Mouse (Mus musculus): ENCODE data around the gene Muc3.
A peak's percentile ranks its signal among the peaks of the same experiment; 100 is the strongest.
"Not testable (repeated sequence)": the region's sequence is repeated elsewhere in the genome, so short reads cannot be mapped to it uniquely, and the experiment has no call there.

The Muc3 gene

DNA sequence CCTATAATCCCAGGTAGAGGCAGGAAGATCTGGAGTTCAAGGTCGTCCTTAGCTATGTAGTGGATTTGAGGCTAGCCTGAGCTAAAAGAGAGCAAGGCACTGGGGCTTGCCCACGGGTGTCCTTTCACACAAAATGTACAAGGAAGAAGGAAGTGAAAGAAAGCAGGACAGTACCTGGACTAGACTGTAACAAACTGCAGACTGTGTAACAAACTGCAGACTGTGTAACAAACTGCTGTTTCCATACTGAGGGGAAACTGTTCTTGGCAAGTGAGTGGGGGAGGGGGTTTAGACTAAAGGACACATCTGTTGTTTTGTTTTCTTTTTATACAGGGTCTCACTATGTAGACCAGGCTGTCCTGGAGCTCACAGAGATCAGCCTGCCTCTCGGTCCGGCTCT, 27.8 kb downstream of the Muc3 start:
- no peak for DNase-seq (ENCODE audit: low spot score)

- no peak for DNase-seq (ENCODE audit: low spot score)
Measured at GRCm38 (mm10) chr5:137118878-137119277, 30.2 kb downstream of the Muc3 start.

DNA sequence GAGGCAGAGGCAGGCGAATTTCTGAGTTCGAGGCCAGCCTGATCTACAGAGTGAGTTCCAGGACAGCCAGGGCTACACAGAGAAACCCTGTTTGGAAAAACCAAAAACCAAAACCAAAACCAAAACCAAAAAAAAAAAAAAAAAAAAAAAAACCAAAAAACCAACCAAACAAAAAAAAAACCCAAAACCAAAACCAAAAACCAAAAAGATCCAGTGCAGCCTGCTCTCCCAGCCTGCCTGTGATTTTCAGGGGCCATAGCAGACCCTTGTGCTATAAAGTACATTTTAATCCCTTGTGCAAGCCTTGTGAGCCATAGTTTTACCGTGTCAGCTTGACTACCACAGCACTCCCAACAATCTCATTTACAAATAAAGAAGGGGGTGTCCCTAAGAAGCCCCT, 31.1 kb downstream of the Muc3 start:
- DNase-seq (ENCODE audit: low spot score) = not testable (repeated sequence)

- DNase-seq (ENCODE audit: low spot score) = no peak
Measured at GRCm38 (mm10) chr5:137116987-137117386, 32.1 kb downstream of the Muc3 start.

DNA sequence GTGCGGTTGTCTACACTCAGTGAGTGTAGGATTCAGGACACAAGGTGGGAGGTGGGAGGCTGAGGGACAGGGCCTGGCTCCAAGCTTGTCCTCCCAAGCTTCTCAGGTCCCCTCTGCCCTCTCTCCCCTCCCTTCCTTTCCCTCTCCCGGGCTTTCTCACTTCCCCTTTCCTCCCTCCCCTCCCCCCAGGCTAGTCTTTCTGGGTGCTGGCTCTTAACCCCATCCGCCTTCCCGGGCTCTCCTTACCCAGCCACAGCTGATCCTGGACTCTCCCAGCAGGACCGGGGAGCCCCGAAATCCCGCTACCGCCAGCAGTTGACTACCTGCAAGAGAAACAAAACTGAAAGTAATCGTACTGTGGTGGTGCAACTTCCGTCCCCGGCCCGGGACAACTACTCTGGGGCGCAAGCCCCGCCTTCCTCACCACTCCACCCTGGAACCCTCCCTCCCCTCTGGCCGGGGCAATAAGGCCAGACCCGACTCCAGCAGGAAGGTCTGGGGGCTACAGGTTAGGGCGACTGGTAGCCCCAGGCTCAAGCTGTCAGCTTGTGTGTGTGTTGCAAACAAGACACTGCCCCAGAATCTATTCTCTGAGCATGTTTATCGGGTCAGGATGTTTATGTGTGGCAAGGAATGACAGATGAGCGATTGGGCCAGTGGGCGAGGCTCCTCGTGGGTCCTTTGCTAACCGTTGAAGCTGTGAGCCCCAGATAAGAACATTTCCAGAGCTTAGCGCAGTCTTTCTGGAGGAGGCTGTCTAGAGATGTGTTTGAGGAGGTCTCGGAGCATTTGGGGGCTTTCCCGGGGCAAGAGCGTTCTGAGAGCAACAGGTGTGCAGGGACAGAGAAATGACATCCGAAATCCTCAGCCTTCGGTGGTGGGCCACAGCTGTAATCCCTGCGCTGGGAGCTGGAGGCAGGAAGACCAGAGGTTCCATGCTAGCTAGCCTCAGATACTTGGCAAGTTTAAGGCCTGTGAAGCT, 33.0 kb downstream of the Muc3 start, which contains the start of gene Trim56:
Trim56 (minus strand) TSS at position 344 of the 982 bp plus-strand sequence.
- DNase-seq (ENCODE audit: low spot score) = peak; percentile 51

DNA sequence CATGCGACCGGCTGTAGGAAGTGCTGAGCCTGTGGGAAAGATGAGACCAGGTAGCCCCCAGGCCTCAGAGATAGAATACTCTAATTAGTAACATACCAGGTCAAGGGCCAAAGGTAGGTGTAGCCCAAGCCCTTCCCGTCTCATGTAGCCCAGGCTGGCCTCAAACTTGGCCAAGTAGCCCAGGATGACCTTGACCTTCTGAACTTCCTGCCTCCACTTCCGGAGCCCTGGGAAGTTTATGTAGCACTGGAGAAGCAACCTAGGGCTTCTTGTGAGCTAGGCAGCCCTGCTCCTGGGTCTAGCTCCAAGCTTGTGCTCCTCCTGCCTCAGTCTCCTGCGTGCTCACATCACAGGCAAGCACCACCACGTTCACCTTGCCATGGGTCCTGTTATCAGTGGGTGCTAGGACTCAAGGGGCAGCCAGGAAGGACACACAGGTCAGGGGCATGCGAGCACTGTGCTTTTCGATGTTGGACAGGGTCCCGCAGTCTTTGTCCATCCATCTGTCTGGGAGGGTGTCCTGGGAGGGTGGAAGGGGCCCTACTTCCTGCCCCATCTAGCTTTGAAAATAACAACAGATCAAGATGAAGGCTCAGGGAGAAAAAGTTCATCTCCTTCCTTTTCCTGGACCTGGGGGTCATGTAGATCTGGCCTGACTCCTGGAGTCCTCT, 34.1 kb downstream of the Muc3 start:
- DNase-seq (ENCODE audit: low spot score) = no peak

DNA sequence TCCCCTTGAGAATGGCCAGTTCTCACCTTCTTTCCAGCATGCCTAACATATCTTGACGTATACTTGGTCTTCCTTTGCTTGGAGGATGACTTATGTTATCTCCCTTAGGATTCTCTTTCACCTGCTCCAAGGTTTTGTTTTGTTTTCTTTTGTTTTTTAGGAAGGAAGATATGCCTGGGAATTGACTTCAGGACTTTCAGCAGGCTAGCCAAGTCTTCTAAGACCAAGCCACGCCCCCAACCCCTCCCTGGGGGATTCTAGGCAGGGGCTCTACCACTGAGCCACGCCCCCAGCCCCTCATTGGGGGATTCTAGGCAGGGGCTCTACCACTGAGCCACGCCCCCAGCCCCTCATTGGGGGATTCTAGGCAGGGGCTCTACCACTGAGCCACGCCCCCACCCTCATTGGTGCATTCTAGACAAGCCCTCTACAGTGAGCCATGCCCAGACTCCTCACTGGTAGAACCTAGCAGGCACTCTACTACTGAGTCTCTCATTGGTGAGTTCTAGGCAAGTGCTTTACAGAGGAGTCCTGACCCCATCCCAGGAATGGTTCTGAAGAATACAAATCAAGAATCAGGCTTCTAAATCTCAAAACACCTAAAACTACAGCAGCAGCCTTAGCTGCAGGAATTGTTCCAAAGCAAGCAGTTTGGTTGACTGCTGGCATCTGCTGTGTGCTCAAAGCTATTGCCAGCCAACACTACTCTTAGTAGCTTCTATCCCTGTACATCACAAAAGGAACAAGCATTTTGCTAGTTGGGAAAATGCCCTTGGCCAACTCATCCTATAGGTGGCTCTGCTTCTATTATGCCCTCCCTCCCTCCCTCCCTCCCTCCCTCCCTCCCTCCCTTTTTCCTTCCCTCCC, 37.3 kb downstream of the Muc3 start:
- no peak for DNase-seq (ENCODE audit: low spot score)

GRCm38 (mm10) chr5:137110863-137111262, 38.3 kb downstream of the Muc3 start:
- DNase-seq (ENCODE audit: low spot score) = no peak

- DNase-seq (ENCODE audit: low spot score) = no peak
Measured at GRCm38 (mm10) chr5:137109941-137110593, 39.1 kb downstream of the Muc3 start.

- no peak for DNase-seq (ENCODE audit: low spot score)
Measured at GRCm38 (mm10) chr5:137108111-137108510, 41.0 kb downstream of the Muc3 start.

- DNase-seq (ENCODE audit: low spot score) = no peak
Measured at GRCm38 (mm10) chr5:137107670-137108069, 41.5 kb downstream of the Muc3 start.

GRCm38 (mm10) chr5:137107024-137107423, 42.1 kb downstream of the Muc3 start:
- peak; percentile 92 for DNase-seq (ENCODE audit: low spot score)

DNA sequence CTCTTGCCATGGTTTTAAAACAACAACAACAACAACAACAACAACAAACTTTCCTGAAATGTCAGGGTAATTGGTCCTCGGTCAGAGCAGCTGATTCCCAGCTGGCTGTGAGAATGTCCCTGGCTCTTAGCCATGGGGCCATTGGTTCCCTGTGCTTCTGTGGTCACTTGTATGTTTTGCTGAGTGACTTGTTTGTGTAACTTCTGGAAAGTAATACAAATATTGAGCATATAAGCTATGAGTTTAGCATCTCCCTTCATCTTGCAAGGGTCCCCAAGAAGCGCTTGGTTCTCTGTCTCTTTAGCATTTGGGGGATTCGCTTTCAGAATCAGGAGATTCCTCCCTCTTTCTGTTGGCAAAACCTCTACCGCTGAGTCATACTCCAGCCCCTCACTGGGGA, 42.7 kb downstream of the Muc3 start:
- DNase-seq (ENCODE audit: low spot score) = no peak

- DNase-seq (ENCODE audit: low spot score) = no peak
Measured at GRCm38 (mm10) chr5:137103969-137104368, 45.2 kb downstream of the Muc3 start.

GRCm38 (mm10) chr5:137102575-137103522, 46.3 kb downstream of the Muc3 start:
- no peak for DNase-seq (ENCODE audit: low spot score)

- DNase-seq (ENCODE audit: low spot score) = no peak
Measured at GRCm38 (mm10) chr5:137102078-137102477, 47.0 kb downstream of the Muc3 start.

DNA sequence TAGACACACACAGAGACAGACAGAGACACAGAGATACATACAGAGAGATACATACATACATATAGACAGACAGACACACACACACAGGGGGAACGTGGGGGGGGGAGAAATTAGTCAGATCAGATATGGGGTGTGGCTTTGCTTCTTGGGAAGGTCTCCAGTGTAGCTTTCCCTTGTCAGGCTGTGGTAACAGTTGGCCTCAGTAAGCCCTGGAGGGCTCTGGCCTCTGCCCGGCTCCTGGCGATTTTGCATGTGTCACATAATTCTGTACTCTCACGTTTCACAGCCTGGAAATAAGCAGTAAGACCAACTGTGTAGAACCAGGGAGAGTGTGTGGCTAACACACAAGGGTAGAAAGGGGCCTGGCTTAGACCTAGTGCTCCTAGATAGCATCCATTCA, 48.5 kb downstream of the Muc3 start:
- no peak for DNase-seq (ENCODE audit: low spot score)

DNA sequence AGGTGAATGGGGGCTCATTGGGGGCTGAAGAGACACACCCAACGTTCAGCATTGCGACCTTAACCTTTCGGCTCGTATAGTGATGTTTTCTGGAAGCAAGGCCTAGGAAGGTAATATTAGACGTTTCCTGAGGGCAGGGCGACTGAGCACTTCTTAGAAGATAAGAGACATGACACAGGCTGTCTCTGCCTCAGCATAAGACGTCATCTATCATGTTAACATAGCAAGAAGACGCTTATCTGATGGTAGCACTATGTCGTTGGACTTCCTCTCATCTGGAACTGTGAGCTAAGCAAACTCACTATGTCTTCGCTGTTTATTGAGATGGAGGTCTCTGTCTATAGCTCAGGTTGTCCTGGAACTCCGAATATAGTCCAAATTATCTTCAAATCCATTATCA, 50.7 kb downstream of the Muc3 start:
- DNase-seq (ENCODE audit: low spot score) = no peak

DNA sequence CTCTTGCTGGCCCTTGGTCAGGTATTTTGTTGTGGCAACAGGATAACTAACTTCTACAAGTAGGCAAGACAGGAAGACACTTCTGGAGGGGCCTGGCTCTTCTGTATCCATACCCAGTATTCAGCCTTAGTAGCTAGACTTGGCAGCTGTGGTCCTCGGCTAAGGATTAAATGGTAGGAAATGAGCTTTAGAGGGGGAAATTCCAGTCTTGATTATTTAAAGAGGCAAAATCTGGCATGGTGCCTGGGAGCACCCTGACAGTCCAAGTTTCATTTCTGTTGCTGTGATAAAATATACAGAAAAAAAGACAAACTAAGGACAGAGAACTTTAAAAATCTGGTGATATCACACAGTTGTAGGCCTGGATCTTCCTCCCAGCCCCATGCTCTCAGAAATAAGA, 53.1 kb downstream of the Muc3 start:
- no peak for DNase-seq (ENCODE audit: low spot score)

GRCm38 (mm10) chr5:137095135-137095534, 54.0 kb downstream of the Muc3 start:
- no peak for DNase-seq (ENCODE audit: low spot score)

Measured in retina, embryonic 14.5 days (tissue).